Mouse (Mus musculus): Measurements from ENCODE around the gene Ttc21a. TPM values are rescaled to one million over a fixed set of nuclear protein-coding genes. Genes with fewer than 3 reads are reported as not detected.

Ttc21a gene
- total and polyA plus RNA-seq, 3 experiments, result 0.21 to 0.47 TPM; not detected in 1

- H3K4me3 ChIP-seq (replicated peaks in 1 of 3; ENCODE audit: low read depth in 2 of 3, low read length in 2 of 3, poor library complexity in 1 of 3), result no peak overlapping the region
- dilution Hi-C loops (cut with MboI; ENCODE audit: extremely low pct_ligation_motif_present, extremely low pct_unique_long_range_greater_than_20kb, low sequenced_read_pairs), result no loop called here
- no peak for DNase-seq (ENCODE audit: extremely low read depth)
- peaks cover 82 to 97% of the 10 kb centered on the region in 2 experiments for H3K36me3 ChIP-seq (replicated peaks in 1 of 2; ENCODE audit: control insufficient read depth in 1 of 2, insufficient read depth in 1 of 2, low read length in 1 of 2)
- peaks cover 14 to 45% of the 10 kb centered on the region in 2 experiments for H3K4me1 ChIP-seq (ENCODE audit: control insufficient read depth in 1 of 2, insufficient read depth in 2 of 2)
- no peak for TF ChIP-seq E2F4 (IDR thresholded peaks at IDR 0.05; ENCODE audit: insufficient replicate concordance, low read depth, low read length)
- TF ChIP-seq MEF2A (IDR thresholded peaks at IDR 0.05; ENCODE audit: borderline replicate concordance, low read depth, low read length), result no peak
- TF ChIP-seq MYC (IDR thresholded peaks at IDR 0.05; ENCODE audit: low read depth, low read length), result no peak
- no peak for TF ChIP-seq BHLHE40 (IDR thresholded peaks at IDR 0.05; ENCODE audit: low read depth, low read length)
- TF ChIP-seq NELFE (IDR thresholded peaks at IDR 0.05; ENCODE audit: low read depth, low read length), result no peak
- no peak for TF ChIP-seq HCFC1 (IDR thresholded peaks at IDR 0.05; ENCODE audit: low read depth, low read length)
- no peak for TF ChIP-seq PAX5 (IDR thresholded peaks at IDR 0.05; ENCODE audit: low read length)
- H3K4me2 ChIP-seq (ENCODE audit: insufficient read depth, low read depth, poor library complexity, severe bottlenecking), result no peak overlapping the region
- H3K9me3 ChIP-seq (replicated peaks; ENCODE audit: low read length), result peaks cover 3% of the 10 kb centered on the region
- H3K27ac ChIP-seq (ENCODE audit: insufficient read depth, low read depth), result no peak overlapping the region
- H3K9ac ChIP-seq (ENCODE audit: insufficient read depth, low read depth), result no peak overlapping the region
- no peaks in the 10 kb centered on the region for H3K27me3 ChIP-seq (replicated peaks)
- H3K79me2 ChIP-seq (replicated peaks; ENCODE audit: control insufficient read depth, extremely low read depth, insufficient read depth, poor library complexity, severe bottlenecking), result no peaks in the 10 kb centered on the region
- in situ Hi-C loops (cut with MboI; ENCODE audit: low pct_ligation_motif_present, low pct_unique_long_range_greater_than_20kb, low sequenced_read_pairs), result no loop called here
These were observed 11.7 kb upstream of the Ttc21a start for GRCm38 (mm10) chr9:119925729-119926128.

- dilution Hi-C loops (cut with MboI; ENCODE audit: extremely low pct_ligation_motif_present, extremely low pct_unique_long_range_greater_than_20kb, low sequenced_read_pairs), result no loop called here
- Histone ChIP-seq H3K27ac (ENCODE audit: insufficient read depth, low read depth) (peak overlapping the region; percentile 25; the same call in 1 of the 2 replicates), H3K36me3 (replicated peaks in 1 of 2; ENCODE audit: control insufficient read depth in 1 of 2, insufficient read depth in 1 of 2, low read length in 1 of 2) (peaks cover 82 to 97% of the 10 kb centered on the region in 2 experiments)
These were observed 10.9 kb upstream of the Ttc21a start for GRCm38 (mm10) chr9:119926497-119926896.

GRCm38 (mm10) chr9:119932358-119932757 lies 5.0 kb upstream of the Ttc21a start:
- Histone ChIP-seq H3K36me3 (replicated peaks in 1 of 2; ENCODE audit: control insufficient read depth in 1 of 2, insufficient read depth in 1 of 2, low read length in 1 of 2) (peaks cover 52 to 75% of the 10 kb centered on the region in 2 experiments), H3K4me3 (replicated peaks in 1 of 3; ENCODE audit: low read depth in 2 of 3, low read length in 2 of 3, poor library complexity in 1 of 3) (no peak overlapping the region), H3K9me3 (replicated peaks; ENCODE audit: low read length) (peaks cover 4% of the 10 kb centered on the region), H3K9ac (ENCODE audit: insufficient read depth, low read depth) (no peak overlapping the region), H3K4me1 (ENCODE audit: control insufficient read depth in 1 of 2, insufficient read depth in 2 of 2) (peaks cover 5 to 44% of the 10 kb centered on the region in 2 experiments), H3K27ac (ENCODE audit: insufficient read depth, low read depth) (no peak overlapping the region), H3K27me3 (replicated peaks) (no peaks in the 10 kb centered on the region), H3K79me2 (replicated peaks; ENCODE audit: control insufficient read depth, extremely low read depth, insufficient read depth, poor library complexity, severe bottlenecking) (no peaks in the 10 kb centered on the region), H3K4me2 (ENCODE audit: insufficient read depth, low read depth, poor library complexity, severe bottlenecking) (no peak overlapping the region)
- TF ChIP-seq ZKSCAN1 (IDR thresholded peaks at IDR 0.05; ENCODE audit: borderline replicate concordance, low read depth, low read length) (no peak), RCOR1 (conservative IDR thresholded peaks at IDR 0.05; ENCODE audit: low read depth, low read length) (no peak), USF1 (IDR thresholded peaks at IDR 0.05; ENCODE audit: low read depth, low read length) (no peak), MYC (IDR thresholded peaks at IDR 0.05; ENCODE audit: low read depth, low read length) (no peak), ETS1 (conservative IDR thresholded peaks at IDR 0.05; ENCODE audit: low read depth, low read length) (no peak), IRF4 (IDR thresholded peaks at IDR 0.05; ENCODE audit: low read depth, low read length) (no peak), MAZ (IDR thresholded peaks at IDR 0.05; ENCODE audit: low read depth, low read length) (no peak), MEF2A (IDR thresholded peaks at IDR 0.05; ENCODE audit: borderline replicate concordance, low read depth, low read length) (no peak), JUN (IDR thresholded peaks at IDR 0.05; ENCODE audit: insufficient read depth, low read depth, low read length) (no peak)
- in situ Hi-C loops (cut with MboI; ENCODE audit: low pct_ligation_motif_present, low pct_unique_long_range_greater_than_20kb, low sequenced_read_pairs), result no loop called here
- dilution Hi-C loops (cut with MboI; ENCODE audit: extremely low pct_ligation_motif_present, extremely low pct_unique_long_range_greater_than_20kb, low sequenced_read_pairs), result no loop called here
- DNase-seq (ENCODE audit: extremely low read depth), result no peak

More at GRCm38 (mm10) chr9:119926497-119926896, 10.9 kb upstream of the Ttc21a start:
- Histone ChIP-seq H3K9me3 (replicated peaks; ENCODE audit: low read length) (peaks cover 4% of the 10 kb centered on the region), H3K79me2 (replicated peaks; ENCODE audit: control insufficient read depth, extremely low read depth, insufficient read depth, poor library complexity, severe bottlenecking) (no peaks in the 10 kb centered on the region), H3K27me3 (replicated peaks) (no peaks in the 10 kb centered on the region), H3K4me1 (ENCODE audit: control insufficient read depth in 1 of 2, insufficient read depth in 2 of 2) (peaks cover 14 to 45% of the 10 kb centered on the region in 2 experiments), H3K4me2 (ENCODE audit: insufficient read depth, low read depth, poor library complexity, severe bottlenecking) (peak overlapping the region; percentile 35), H3K9ac (ENCODE audit: insufficient read depth, low read depth) (no peak overlapping the region), H3K4me3 (replicated peaks in 1 of 3; ENCODE audit: low read depth in 2 of 3, low read length in 2 of 3, poor library complexity in 1 of 3) (no peak overlapping the region)
- no peak for DNase-seq (ENCODE audit: extremely low read depth)
- peak; percentile 20; the same call in 1 of the 2 replicates for TF ChIP-seq BHLHE40 (IDR thresholded peaks at IDR 0.05; ENCODE audit: low read depth, low read length)
- TF ChIP-seq UBTF (IDR thresholded peaks at IDR 0.05; ENCODE audit: low read depth, low read length), result no peak
- no peak for TF ChIP-seq ZC3H11A (IDR thresholded peaks at IDR 0.05; ENCODE audit: low read depth, low read length)
- TF ChIP-seq IRF4 (IDR thresholded peaks at IDR 0.05; ENCODE audit: low read depth, low read length), result 0 out of 2 replicates have a peak, but pooled peaks have one; percentile 11
- TF ChIP-seq MEF2A (IDR thresholded peaks at IDR 0.05; ENCODE audit: borderline replicate concordance, low read depth, low read length), result peak; percentile 85
- TF ChIP-seq NRF1 (IDR thresholded peaks at IDR 0.05; ENCODE audit: low read depth, low read length), result no peak
- TF ChIP-seq ELF1 (IDR thresholded peaks at IDR 0.05; ENCODE audit: low read depth, low read length), result no peak
- no peak for TF ChIP-seq ZNF384 (IDR thresholded peaks at IDR 0.05; ENCODE audit: low read depth, low read length)
- TF ChIP-seq TCF12 (IDR thresholded peaks at IDR 0.05; ENCODE audit: low read depth, low read length), result 0 out of 2 replicates have a peak, but pooled peaks have one; percentile 28
- in situ Hi-C loops (cut with MboI; ENCODE audit: low pct_ligation_motif_present, low pct_unique_long_range_greater_than_20kb, low sequenced_read_pairs), result no loop called here
